In genomic region chr5:142819385-142820275, GRCm38 (mm10) we compare ENCODE assay signal across 8 mouse cellular contexts. TPM values are rescaled to one million over a fixed set of nuclear protein-coding genes. Genes with fewer than 3 reads are reported as not detected.
DNase-seq lines count a peak whose midpoint lies in the region; ATAC-seq lines count a peak whose summit lies in the region.

No protein-coding gene starts in this region.

- peak; percentile 79 for DNase-seq in ZHBTc4 (ENCODE audit: low read depth, low spot score)
- peak; percentile 74 for DNase-seq in cerebellum, adult 8-10 months
- peak; percentile 72 to 76 for DNase-seq in frontal cortex, postnatal 14 days (ENCODE audit: low spot score in 2 of 2)
- DNase-seq in hindbrain, embryonic 14.5 days (ENCODE audit: low spot score), result peak; percentile 80
- DNase-seq in layer of hippocampus, postnatal 36 days, result peak; percentile 72 to 73
- peak; percentile 88 for DNase-seq in lung, postnatal 10 days
- DNase-seq in right cerebral cortex, adult 2 months (ENCODE audit: low spot score in 2 of 2), result peak; percentile 75 to 85
- no peak for DNase-seq in spleen, postnatal 36 days (ENCODE audit: low spot score in 2 of 2)

- under 1% methylated on average over 36 of the region's 36 CpGs for WGBS in hindbrain, embryonic 14.5 days

- peak overlapping the region; percentile 98 for H3K4me3 ChIP-seq in hindbrain, embryonic 14.5 days (replicated peaks; ENCODE audit: low read length)

- H3K4me1 ChIP-seq in hindbrain, embryonic 14.5 days (replicated peaks; ENCODE audit: control insufficient read depth, insufficient read depth, low read length), result peaks cover 22% of the 10 kb centered on the region

- H3K27ac ChIP-seq in hindbrain, embryonic 14.5 days, result peak overlapping the region; percentile 100

- no peaks in the 10 kb centered on the region for H3K27me3 ChIP-seq in hindbrain, embryonic 14.5 days (ENCODE audit: control insufficient read depth, insufficient read depth, low read length)

- H3K9me3 ChIP-seq in hindbrain, embryonic 14.5 days (ENCODE audit: control insufficient read depth, low read length), result no peaks in the 10 kb centered on the region

- H3K36me3 ChIP-seq in hindbrain, embryonic 14.5 days (replicated peaks; ENCODE audit: control insufficient read depth, insufficient read depth), result no peaks in the 10 kb centered on the region

- peak overlapping the region; percentile 100 for H3K9ac ChIP-seq in hindbrain, embryonic 14.5 days

- peak; percentile 35 for ATAC-seq in hindbrain, embryonic 14.5 days (ENCODE audit: low FRiP score)

- peak overlapping the region; percentile 99 for H3K4me2 ChIP-seq in hindbrain, embryonic 14.5 days (replicated peaks)

RNA-seq across cellular contexts. Expression of gene Tnrc18, which starts 2.2 kb away (rescaled TPM):
- polyA plus RNA-seq in hindbrain, embryonic 14.5 days (2014; fragmentation: Nextera tagmentation; extraction: Ambion mirVana), result 34.1 and 38.9 TPM in 2 replicates
- total RNA-seq in layer of hippocampus, postnatal 36 days (2021), result 100 to 1,000 TPM; 146 to 156 TPM

Comparison
In these comparisons a context has a peak if more than half of its experiments do, and no peak if none do; other contexts are left out.
1. DNase-seq: peak in ZHBTc4 (single experiment), cerebellum, adult 8-10 months (single experiment), frontal cortex, postnatal 14 days (2 of 2), hindbrain, embryonic 14.5 days (single experiment), layer of hippocampus, postnatal 36 days (2 of 2), lung, postnatal 10 days (single experiment) and right cerebral cortex, adult 2 months (2 of 2); none in spleen, postnatal 36 days (0 of 2).